Mouse (Mus musculus) kidney, adult 11 months (tissue): Measurements from ENCODE around the gene BC049762.

Experiments used
- DNase-seq: peaks from one replicate; pipeline ENCODE4 v3.0.0; 2022

The BC049762 gene

GRCm38 (mm10) chr11:51211426-51211825 is 51.4 kb downstream of the BC049762 start:
- DNase-seq, result no peak

- no peak for DNase-seq
Measured at GRCm38 (mm10) chr11:51207758-51208157, 55.1 kb downstream of the BC049762 start.
